Mouse (Mus musculus): Measurements from ENCODE around the gene Tacc2.

GRCm38 (mm10) chr7:130690869-130691268, 113.6 kb downstream of the Tacc2 start:
- no peak for TF ChIP-seq TAL1 (IDR thresholded peaks at IDR 0.05; ENCODE audit: low read length)
- TF ChIP-seq GATA1 (IDR thresholded peaks at IDR 0.05; ENCODE audit: low read length) = no peak
